Mouse (Mus musculus) spleen, adult 18-20 months (tissue): ENCODE measurements around the gene Celsr1.
"Not testable (repeated sequence)": the region's sequence is repeated elsewhere in the genome, so short reads cannot be mapped to it uniquely, and the experiment has no call there.

Source experiments
- DNase-seq, 2 experiments: peaks; one replicate each; pipeline ENCODE4 v3.0.0; 2022; ENCODE audit warnings: mixed read lengths in 2 of 2

Celsr1 gene

GRCm38 (mm10) chr15:86064191-86064849 lies 30.7 kb upstream of the Celsr1 start:
- no peak for DNase-seq

- DNase-seq: no peak
Measured at GRCm38 (mm10) chr15:86061848-86062481, 28.4 kb upstream of the Celsr1 start.

DNA sequence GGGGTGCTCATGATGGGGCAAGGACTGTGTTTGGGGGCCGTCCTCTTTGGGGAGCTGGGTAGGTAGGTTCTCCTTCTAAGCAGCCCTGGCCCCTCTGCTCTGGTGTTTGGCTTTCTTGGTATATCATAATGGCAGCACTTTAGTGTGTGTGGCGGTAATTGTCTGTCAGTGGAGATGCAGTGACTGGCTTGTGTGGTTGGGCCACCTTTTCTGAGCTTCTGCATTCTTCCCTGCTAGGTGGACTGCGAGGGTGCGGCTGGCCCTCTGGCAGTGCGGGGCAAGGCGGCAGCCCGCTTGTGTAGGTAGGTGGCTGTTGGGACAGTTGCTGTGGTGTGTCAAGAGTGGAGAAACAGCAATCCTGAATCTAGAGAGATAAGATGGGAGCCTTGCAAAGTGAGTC lies 27.6 kb upstream of the Celsr1 start:
- DNase-seq: no peak

DNA sequence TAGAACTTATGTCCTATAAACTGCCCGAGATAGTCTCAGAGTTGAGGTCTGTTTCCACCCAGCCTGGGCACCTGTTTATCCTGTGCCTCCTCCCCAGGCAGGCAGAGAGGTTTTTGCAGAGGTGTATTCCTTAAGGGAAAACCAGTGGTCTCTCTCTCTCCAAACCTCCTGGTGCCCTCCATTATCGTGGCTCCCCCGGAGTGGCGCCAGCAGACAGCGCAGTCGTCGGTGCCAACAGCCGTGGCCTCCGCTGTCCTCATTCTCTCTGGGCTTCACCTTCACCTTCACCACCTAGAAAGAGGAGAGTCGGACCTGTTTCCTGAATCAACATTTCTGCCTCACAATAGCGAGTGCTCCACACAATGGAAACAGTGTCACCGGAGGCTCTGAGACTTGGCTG lies 27.0 kb upstream of the Celsr1 start:
- DNase-seq: no peak

GRCm38 (mm10) chr15:86059835-86060380 lies 26.3 kb upstream of the Celsr1 start:
- DNase-seq: no peak

DNA sequence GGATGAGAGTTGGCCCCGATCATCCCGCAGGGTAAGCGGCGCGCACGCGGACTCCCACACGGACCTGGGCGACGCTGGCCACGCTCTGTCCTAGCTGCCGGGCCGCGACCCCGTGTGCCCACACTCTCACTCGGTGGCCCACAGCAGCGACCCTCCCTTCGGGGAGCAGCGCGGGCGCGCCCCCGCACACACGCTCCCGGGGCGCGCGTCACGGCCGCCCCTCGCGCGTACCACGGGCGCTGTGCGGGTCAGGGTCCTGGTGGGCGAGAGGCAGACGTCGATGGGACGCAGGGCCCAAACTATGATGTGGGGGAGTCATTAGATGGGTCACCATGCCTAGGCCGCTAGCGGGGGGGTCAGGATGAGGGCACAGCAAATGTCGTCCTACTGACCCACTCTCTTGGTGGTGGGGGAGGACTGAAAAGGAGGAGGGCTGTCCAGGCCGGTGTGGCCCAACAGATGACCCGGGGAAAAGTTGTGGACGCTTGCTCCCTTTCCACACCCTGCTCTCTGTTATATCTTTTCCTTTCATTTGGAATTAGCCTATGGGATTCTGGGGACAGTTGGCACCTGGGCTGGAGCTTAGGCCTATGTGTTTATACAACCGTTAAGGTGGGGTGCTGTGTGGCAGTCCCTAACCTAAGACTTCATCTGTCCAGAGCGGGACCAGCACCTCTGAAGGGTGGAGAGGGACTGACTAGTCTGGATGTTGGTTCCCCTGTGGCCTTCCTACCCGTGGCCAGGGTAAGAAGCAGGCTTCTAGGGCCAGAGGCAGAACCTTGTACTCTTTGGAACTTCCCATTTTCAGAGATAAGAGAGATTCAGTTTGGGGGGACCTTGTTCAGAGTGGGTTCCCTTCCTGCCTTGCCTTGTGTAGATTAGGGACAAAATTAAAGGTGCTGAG lies 25.6 kb upstream of the Celsr1 start:
- no peak for DNase-seq

DNA sequence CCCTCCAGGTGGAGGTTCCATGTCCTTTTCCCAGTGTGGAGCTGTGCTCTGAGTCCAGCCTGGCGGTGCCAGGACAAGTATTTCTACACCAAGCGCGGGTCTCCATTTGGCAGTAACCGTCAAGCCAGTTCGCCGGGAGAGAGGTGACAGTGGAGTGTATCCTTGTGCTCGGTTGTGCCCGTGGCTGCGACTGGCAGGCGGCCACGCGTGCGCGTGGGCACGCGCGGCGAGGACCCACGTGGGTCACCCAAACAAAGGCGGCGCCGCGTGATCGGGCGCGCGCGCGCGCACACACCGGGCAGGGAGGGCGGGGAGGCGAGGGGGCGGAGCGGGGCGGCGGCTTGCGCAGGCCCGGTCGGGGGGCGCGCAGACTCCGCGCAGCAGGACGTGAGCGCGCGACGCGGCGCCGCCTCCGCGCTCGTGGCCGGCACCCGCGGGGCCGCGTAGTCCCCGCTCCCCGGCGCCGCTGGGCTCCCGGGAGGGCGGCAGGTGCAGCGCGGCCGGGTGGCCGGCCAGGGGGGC lies 24.9 kb upstream of the Celsr1 start:
- DNase-seq: peak; percentile 68 to 79

DNA sequence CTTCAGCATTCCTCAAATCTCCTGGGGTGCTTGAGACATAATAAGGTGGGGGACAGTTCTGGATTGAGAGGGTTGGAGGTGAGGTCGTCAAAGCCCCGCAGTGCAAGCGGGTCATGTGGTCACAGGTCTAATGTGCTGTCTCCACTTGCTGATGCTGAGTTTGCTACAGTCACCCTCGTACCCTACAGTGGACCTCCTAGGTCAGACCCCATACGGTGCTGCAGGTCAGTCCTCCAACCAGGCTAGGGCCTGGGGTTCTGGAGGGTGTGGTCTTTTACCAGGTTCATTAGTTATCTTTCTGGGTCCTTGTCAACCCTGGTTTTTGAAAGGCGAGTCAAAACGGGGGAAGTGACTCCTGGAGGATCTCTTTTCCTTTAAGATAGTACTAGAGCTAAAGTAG lies 24.3 kb upstream of the Celsr1 start:
- DNase-seq: no peak

GRCm38 (mm10) chr15:86057413-86057812 lies 23.8 kb upstream of the Celsr1 start, which contains the start of gene Gramd4:
Gramd4 (plus strand) TSS chr15:86057695.
- no peak for DNase-seq

DNA sequence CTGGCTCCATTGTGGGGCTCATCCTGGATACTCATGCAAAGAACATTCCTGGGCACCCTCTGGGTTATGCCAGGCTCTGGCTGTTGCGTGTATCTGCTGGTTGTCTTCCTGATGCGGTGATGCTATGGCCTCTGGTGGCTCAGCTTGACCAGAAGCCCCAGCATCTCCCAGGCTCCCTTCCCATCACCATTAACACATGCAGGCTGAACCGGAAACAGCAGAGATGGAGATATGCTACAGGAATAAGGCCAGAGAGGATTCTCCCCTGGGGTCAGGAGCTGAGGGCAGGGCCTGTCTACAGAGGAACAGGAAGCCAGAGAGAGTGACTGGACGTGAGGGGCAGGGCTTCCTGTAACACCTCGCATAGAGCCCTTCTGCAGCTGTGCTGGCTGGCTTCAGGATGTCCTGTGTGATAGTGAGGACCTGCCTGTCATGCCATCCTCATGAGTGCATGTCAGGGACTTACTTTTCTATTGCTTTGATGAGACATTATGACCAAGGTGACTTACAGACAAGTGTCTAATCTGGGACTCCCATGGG lies 22.7 kb upstream of the Celsr1 start:
- DNase-seq: no peak

DNA sequence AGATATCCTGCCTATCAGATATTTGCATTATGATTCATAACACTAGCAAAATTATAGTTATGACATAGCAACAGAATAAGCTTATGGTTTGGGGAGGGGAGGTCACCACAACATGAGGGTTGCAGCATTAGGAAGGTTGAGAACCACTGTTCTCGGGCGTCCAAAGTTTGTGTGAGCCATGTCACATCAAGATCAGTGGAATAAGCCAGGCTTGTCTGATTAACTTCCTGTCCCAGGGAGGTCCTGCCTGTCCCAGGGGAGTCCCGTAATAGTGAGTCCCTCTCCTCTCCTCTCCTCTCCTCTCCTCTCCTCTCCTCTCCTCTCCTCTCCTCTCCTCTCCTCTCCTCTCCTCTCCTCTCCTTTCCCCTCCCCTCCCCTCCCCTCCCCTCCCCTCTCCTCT lies 21.3 kb upstream of the Celsr1 start:
- not testable (repeated sequence) for DNase-seq

DNA sequence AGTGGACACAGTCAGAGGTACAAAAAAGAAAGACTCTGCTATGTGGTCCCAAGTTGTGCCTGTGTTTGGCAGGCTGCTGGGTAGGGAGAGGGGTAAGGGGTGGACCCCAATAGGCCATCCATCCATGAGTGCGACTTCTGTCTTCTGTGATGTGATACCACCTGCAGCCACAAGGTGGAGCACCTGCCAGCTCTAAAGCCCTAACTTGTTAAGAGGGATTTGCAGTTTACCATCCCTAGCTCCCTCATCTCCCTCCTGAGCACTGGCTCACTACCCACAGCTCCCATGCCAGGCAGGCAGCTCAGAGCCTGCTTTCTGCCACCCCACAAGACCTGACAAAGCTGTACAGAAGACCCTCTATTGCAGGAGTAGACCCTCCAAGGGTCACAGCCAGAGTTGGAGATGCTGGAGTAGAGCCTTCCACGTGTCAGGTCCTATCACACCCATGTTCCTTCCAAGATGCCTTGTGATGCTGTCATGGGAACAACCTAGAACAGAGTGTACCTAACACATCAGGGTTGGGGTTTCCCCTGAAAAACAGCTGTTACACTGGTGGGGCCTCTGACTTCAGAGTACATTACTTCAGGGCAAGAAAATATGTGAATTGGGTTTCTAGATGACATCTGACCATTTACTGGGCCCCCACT lies 20.4 kb upstream of the Celsr1 start:
- peak; percentile 67 to 87 for DNase-seq

GRCm38 (mm10) chr15:86051878-86052478 lies 18.4 kb upstream of the Celsr1 start:
- DNase-seq: no peak

DNA sequence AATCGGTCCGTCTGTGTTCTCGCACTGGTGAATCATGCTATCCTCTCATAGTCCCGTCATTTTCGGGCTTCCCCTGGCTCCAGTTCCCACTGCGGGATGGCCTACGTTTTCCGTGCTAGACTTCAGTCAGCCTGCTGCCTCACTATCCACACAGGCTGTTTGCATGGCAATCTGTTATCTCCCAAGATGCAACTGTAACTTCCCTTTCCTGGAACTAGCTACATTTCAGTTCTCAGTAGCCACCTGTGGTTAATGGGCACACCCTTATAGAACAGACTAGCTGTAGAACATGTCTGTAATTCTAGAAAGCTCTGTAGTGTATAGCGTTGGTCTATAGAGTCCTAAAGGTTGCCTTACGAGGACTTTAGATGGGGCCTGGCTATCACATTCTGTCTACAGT lies 17.6 kb upstream of the Celsr1 start:
- no peak for DNase-seq

GRCm38 (mm10) chr15:86050170-86050743 lies 16.7 kb upstream of the Celsr1 start:
- no peak for DNase-seq

DNA sequence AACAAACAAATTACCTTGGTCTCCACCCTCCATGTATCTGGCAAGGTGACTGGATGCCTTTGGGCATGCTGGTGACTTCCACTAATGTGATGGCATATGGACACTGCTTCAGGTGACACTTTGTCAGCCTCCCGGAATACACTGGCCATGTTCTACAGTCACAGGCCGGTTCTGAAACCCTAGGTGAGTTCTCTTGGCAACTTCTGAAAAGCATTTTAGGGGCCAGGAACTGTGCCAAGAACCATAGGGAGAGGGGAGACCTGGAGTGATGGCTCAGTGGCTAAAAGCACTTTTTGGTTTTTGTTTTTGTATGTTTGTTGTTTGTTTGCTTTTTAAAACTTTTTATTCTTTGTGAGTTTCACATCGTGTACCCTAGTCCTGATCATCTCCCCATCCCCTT lies 15.9 kb upstream of the Celsr1 start:
- no peak for DNase-seq

DNA sequence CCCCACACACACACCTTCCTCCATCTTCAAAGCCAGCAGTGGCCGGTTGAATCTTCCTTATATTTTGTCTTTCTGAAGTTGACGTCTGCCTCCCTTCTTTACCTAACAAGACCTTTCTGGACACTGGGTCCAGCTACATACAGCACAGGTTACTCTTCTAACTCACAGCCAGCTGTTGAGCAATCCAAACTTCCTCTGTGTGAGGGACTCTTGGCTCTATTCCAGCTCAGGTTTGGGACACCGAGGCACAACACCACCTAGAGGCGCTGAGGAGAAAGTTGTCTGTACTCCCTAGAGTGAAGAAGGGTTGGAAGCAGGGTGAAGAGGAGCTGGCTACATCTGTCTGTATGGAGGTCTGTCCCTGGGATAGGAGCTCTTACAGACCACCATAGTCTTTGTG lies 8.8 kb upstream of the Celsr1 start:
- DNase-seq: no peak

DNA sequence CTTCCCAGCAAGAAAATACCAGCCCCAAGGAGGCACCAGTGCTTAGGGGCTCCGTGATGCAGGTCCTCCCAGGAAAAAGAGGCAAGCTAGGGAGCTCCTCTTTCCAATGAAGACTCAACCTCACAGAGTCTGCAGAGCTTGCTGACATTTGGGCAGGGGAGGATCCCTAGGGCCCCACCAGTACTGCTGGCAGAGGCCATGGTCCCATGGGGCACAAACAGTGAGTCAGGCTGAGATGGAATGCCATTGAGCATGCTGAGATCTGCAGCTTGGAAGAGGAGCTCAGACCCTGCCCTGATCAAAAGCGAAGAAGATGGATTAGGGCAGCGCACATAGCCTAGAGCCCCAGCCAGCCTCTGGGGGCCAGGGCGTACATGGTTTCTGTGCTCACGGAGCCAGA lies 7.8 kb upstream of the Celsr1 start:
- no peak for DNase-seq

GRCm38 (mm10) chr15:86038802-86039201 lies 5.2 kb upstream of the Celsr1 start:
- DNase-seq: peak; percentile 44 to 59

DNA sequence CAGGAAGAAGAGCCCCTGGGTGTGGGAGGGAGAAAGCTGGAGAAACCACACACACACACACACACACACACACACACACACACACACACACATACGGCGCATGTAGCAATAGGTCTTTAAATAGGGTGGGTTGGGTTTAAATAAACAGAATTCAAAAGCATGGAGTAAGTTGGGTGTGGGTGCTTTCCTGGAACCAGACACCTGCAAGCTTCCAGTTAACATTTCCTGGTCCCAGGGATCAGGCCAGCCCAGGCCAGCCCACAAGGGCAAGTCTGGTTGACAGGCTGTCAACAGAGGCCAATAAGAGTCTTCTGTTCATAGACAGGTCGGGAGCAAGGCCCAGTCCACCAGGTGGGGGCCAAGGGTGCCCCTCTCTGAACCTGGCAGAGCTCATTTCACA lies 2.3 kb upstream of the Celsr1 start:
- no peak for DNase-seq

DNA sequence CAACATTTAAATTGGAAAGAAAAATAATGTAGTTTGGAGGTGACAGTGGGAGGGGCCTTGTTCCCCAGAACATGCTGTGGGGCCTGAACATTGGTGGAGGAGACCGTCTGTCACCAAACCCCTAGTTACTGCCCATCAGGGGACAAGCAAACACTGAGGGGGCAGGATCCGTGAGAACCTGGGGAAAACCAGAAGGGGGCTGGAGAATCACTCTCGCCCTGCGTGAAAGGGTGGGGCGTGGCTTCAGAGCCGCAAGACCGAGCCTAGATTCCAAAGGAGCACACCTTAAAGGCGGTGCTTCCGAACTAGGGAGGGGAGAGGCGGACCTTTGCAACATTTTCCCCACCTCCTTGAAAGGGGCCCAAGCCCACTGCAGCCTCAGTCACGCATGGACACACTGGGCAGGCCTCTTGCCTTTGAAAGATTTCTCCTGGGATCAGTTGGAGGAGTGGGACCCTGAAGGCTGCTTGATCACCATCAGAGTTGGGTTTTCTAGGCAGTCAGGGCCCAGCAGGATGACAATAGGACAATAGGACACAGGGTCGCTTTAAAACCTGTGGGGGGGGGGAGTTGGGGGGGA lies 1.3 kb upstream of the Celsr1 start:
- no peak for DNase-seq
